Mouse (Mus musculus): ENCODE measurements around the gene Wnt10b.

GRCm38 (mm10) chr15:98724441-98724840 lies 53.5 kb downstream of the Wnt10b start:
- no peak for TF ChIP-seq CTCF (IDR thresholded peaks at IDR 0.05; ENCODE audit: insufficient read depth, low read length)
- no peak for TF ChIP-seq POLR2A (IDR thresholded peaks at IDR 0.05; ENCODE audit: borderline replicate concordance, extremely low read depth, low read depth, low read length)
